Mouse (Mus musculus): ENCODE measurements around the gene Cdc42ep2. TPM values are rescaled to one million over a fixed set of nuclear protein-coding genes. Genes with fewer than 3 reads are reported as not detected.

Gene Cdc42ep2
- 9.7 and 12.1 TPM in 2 replicates for polyA plus RNA-seq (2012; rRNA removed)

GRCm38 (mm10) chr19:5924713-5925093, at the start of gene Cdc42ep2:
Gene Cdc42ep2 (minus strand): TSS chr19:5924816.

GRCm38 (mm10) chr19:5963883-5964562, 39.4 kb upstream of the Cdc42ep2 start, which contains the start of gene Pola2:
Gene Pola2 (minus strand): TSS chr19:5964202.

GRCm38 (mm10) chr19:5913007-5913719, 11.5 kb downstream of the Cdc42ep2 start, which contains the start of gene Dpf2:
Gene Dpf2 (minus strand): TSS chr19:5913010.

GRCm38 (mm10) chr19:5894002-5894678, 30.5 kb downstream of the Cdc42ep2 start, which contains the start of gene Tigd3:
Gene Tigd3 (minus strand): TSS chr19:5894149.

GRCm38 (mm10) chr19:5877618-5878361, 46.8 kb downstream of the Cdc42ep2 start, which contains the start of gene Slc25a45:
Gene Slc25a45 (plus strand): TSS chr19:5877808.

GRCm38 (mm10) chr19:5874969-5875480, 49.6 kb downstream of the Cdc42ep2 start, which contains the start of gene Frmd8:
Gene Frmd8 (minus strand): TSS chr19:5875274.

Other genes with a start within 250 kb of the Cdc42ep2 start
- gene Map3k11, start 236.1 kb downstream of the Cdc42ep2 start, polyA plus RNA-seq (2012; rRNA removed): 20.8 and 24.0 TPM in 2 replicates
- gene Pcnx3, start 235.9 kb downstream of the Cdc42ep2 start, polyA plus RNA-seq (2012; rRNA removed): 80.3 and 94.9 TPM in 2 replicates
- 0.05 and 0.21 TPM in 2 replicates for gene Kcnk7, start 220.4 kb downstream of the Cdc42ep2 start, polyA plus RNA-seq (2012; rRNA removed)
- 25.1 and 28.3 TPM in 2 replicates for gene Ehbp1l1, start 198.5 kb downstream of the Cdc42ep2 start, polyA plus RNA-seq (2012; rRNA removed)
- gene Fam89b, start 195.2 kb downstream of the Cdc42ep2 start, polyA plus RNA-seq (2012; rRNA removed): 241 and 283 TPM in 2 replicates
- gene Ltbp3, start 183.9 kb downstream of the Cdc42ep2 start, polyA plus RNA-seq (2012; rRNA removed): 64.1 and 102 TPM in 2 replicates
- 121 and 140 TPM in 2 replicates for gene Scyl1, start 153.4 kb downstream of the Cdc42ep2 start, polyA plus RNA-seq (2012; rRNA removed)
- gene Frmd8, start 49.5 kb downstream of the Cdc42ep2 start, polyA plus RNA-seq (2012; rRNA removed): 16.1 and 16.6 TPM in 2 replicates
- 3.5 and 4.1 TPM in 2 replicates for gene Slc25a45, start 47.0 kb downstream of the Cdc42ep2 start, polyA plus RNA-seq (2012; rRNA removed)
- 13.9 and 15.5 TPM in 2 replicates for gene Tigd3, start 30.7 kb downstream of the Cdc42ep2 start, polyA plus RNA-seq (2012; rRNA removed)
- 193 and 198 TPM in 2 replicates for gene Dpf2, start 11.8 kb downstream of the Cdc42ep2 start, polyA plus RNA-seq (2012; rRNA removed)
- 50.1 and 52.4 TPM in 2 replicates for gene Pola2, start 39.4 kb upstream of the Cdc42ep2 start, polyA plus RNA-seq (2012; rRNA removed)
- gene Slc22a20, start 61.3 kb upstream of the Cdc42ep2 start, polyA plus RNA-seq (2012; rRNA removed): not detected in 2 replicates
- gene Capn1, start 91.1 kb upstream of the Cdc42ep2 start, polyA plus RNA-seq (2012; rRNA removed): 5.1 and 9.9 TPM in 2 replicates
- gene Syvn1, start 121.8 kb upstream of the Cdc42ep2 start, polyA plus RNA-seq (2012; rRNA removed): 28.2 and 37.9 TPM in 2 replicates
- 52.3 and 53.8 TPM in 2 replicates for gene Mrpl49, start 133.0 kb upstream of the Cdc42ep2 start, polyA plus RNA-seq (2012; rRNA removed)
- 1,336 and 1,386 TPM in 2 replicates for gene Fau, start 133.0 kb upstream of the Cdc42ep2 start, polyA plus RNA-seq (2012; rRNA removed)
- gene Znhit2, start 136.4 kb upstream of the Cdc42ep2 start, polyA plus RNA-seq (2012; rRNA removed): 31.1 and 33.9 TPM in 2 replicates
- 79.3 and 81.1 TPM in 2 replicates for gene Tm7sf2, start 143.6 kb upstream of the Cdc42ep2 start, polyA plus RNA-seq (2012; rRNA removed)
- gene Vps51, start 152.4 kb upstream of the Cdc42ep2 start, polyA plus RNA-seq (2012; rRNA removed): 101 and 102 TPM in 2 replicates
- not detected in 2 replicates for gene Tmem262, start 155.2 kb upstream of the Cdc42ep2 start, polyA plus RNA-seq (2012; rRNA removed)
- gene Gm28374, start 157.4 kb upstream of the Cdc42ep2 start, polyA plus RNA-seq (2012; rRNA removed): 2.3 and 2.7 TPM in 2 replicates
- gene Zfpl1, start 160.1 kb upstream of the Cdc42ep2 start, polyA plus RNA-seq (2012; rRNA removed): 99.9 and 111 TPM in 2 replicates
- 13.7 and 19.6 TPM in 2 replicates for gene Cdca5, start 160.2 kb upstream of the Cdc42ep2 start, polyA plus RNA-seq (2012; rRNA removed)
- gene AC131692.1, start 169.6 kb upstream of the Cdc42ep2 start, polyA plus RNA-seq (2012; rRNA removed): 0.29 and 0.48 TPM in 2 replicates
- gene Naaladl1, start 181.0 kb upstream of the Cdc42ep2 start, polyA plus RNA-seq (2012; rRNA removed): 1.8 and 1.9 TPM in 2 replicates
- 45.8 and 47.4 TPM in 2 replicates for gene Sac3d1, start 193.8 kb upstream of the Cdc42ep2 start, polyA plus RNA-seq (2012; rRNA removed)
- 47.2 and 51.4 TPM in 2 replicates for gene Snx15, start 203.5 kb upstream of the Cdc42ep2 start, polyA plus RNA-seq (2012; rRNA removed)
- 0.34 and 0.48 TPM in 2 replicates for gene Batf2, start 216.2 kb upstream of the Cdc42ep2 start, polyA plus RNA-seq (2012; rRNA removed)
- gene Arl2, start 216.7 kb upstream of the Cdc42ep2 start, polyA plus RNA-seq (2012; rRNA removed): 99.8 and 109 TPM in 2 replicates